Mouse (Mus musculus) intestine, embryonic 14.5 days (tissue): ENCODE data around the gene Mettl21a. TPM values are rescaled to one million over a fixed set of nuclear protein-coding genes. Genes with fewer than 3 reads are reported as not detected.

Experiments used
- polyA plus RNA-seq: library from polyadenylated mRNA; unstranded; fragments of >200 nt; fragmentation: Nextera tagmentation; extraction: Ambion mirVana; gene quantifications from 2 replicates; pipeline ENCODE4 v1.2.1, GENCODE M21; 2014

The Mettl21a gene
- polyA plus RNA-seq, 1 experiment from 2014 or later, result 17.7 TPM

Other genes with a start within 250 kb of the Mettl21a start
- 38.9 and 41.3 TPM in 2 replicates for gene Creb1, start 84.6 kb downstream of the Mettl21a start, polyA plus RNA-seq
- 7.2 and 8.5 TPM in 2 replicates for gene Ccnyl1, start 73.2 kb upstream of the Mettl21a start, polyA plus RNA-seq
- gene Fzd5, start 120.5 kb upstream of the Mettl21a start, polyA plus RNA-seq, result 7.0 and 9.0 TPM in 2 replicates